Mouse (Mus musculus) stomach, postnatal 0 days (tissue): ENCODE data around the gene Plppr4.

Experiments used
- CTCF ChIP-seq: IDR thresholded peaks from 2 replicates; pipeline ENCODE4 v1.5.1; 2016; ENCODE audit warnings: antibody characterized with exemption, low read depth, mild to moderate bottlenecking, moderate library complexity
- EP300 ChIP-seq: optimal IDR thresholded peaks from 2 replicates; pipeline ENCODE3; 2016; ENCODE audit warnings: antibody characterized with exemption

- TF ChIP-seq CTCF (no peak), EP300 (no peak)
Measured at GRCm38 (mm10) chr3:117307555-117307954, 53.1 kb downstream of the Plppr4 start.
